Mouse (Mus musculus): Measurements from ENCODE around the gene Apob. TPM values are rescaled to one million over a fixed set of nuclear protein-coding genes. Genes with fewer than 3 reads are reported as not detected.
"Not testable (repeated sequence)": the region's sequence is repeated elsewhere in the genome, so short reads cannot be mapped to it uniquely, and the experiment has no call there.

Gene Apob
- total RNA-seq (2021), result 100 to 1,000 TPM; 260 to 497 TPM
- long read RNA-seq, experiment 1, partial matches to known transcripts, result 3 of 5 reads
- long read RNA-seq, experiment 1, other reads (novel, unspliced or antisense), result 2 of 5 reads
- long read RNA-seq, experiment 2, result 0 reads

- peak; percentile 14 for DNase-seq
Observed at GRCm38 (mm10) chr12:7977466-7978189, at the start of gene Apob. TSS of gene Apob (plus strand) at chr12:7977648.

GRCm38 (mm10) chr12:7932405-7932920 is 45.0 kb upstream of the Apob start:
- DNase-seq, result no peak

GRCm38 (mm10) chr12:7950098-7950745 is 27.2 kb upstream of the Apob start:
- DNase-seq, result no peak

- no peak for DNase-seq
Observed at GRCm38 (mm10) chr12:7958851-7959250, 18.6 kb upstream of the Apob start.

GRCm38 (mm10) chr12:7959310-7959918 is 18.0 kb upstream of the Apob start:
- DNase-seq, result no peak

- DNase-seq, result no peak
Observed at GRCm38 (mm10) chr12:7962314-7962927, 15.0 kb upstream of the Apob start.

- DNase-seq, result no peak
Observed at GRCm38 (mm10) chr12:7967221-7967620, 10.2 kb upstream of the Apob start.

- DNase-seq, result no peak
Observed at GRCm38 (mm10) chr12:7970301-7970700, 7.1 kb upstream of the Apob start.

- DNase-seq, result no peak
Observed at GRCm38 (mm10) chr12:7970817-7971216, 6.6 kb upstream of the Apob start.

GRCm38 (mm10) chr12:7971736-7972135 is 5.7 kb upstream of the Apob start:
- no peak for DNase-seq

- no peak for DNase-seq
Observed at GRCm38 (mm10) chr12:7973773-7974322, 3.6 kb upstream of the Apob start.

GRCm38 (mm10) chr12:7978190-7978884 is 889 bp downstream of the Apob start:
- peak; percentile 78 for DNase-seq

GRCm38 (mm10) chr12:7984411-7984810 is 7.0 kb downstream of the Apob start:
- no peak for DNase-seq

- peak; percentile 75 for DNase-seq
Observed at GRCm38 (mm10) chr12:7990804-7991203, 13.4 kb downstream of the Apob start.

GRCm38 (mm10) chr12:7991570-7991969 is 14.1 kb downstream of the Apob start:
- DNase-seq, result no peak

GRCm38 (mm10) chr12:8020931-8021330 is 43.5 kb downstream of the Apob start:
- DNase-seq, result peak; percentile 6

GRCm38 (mm10) chr12:8029520-8029919 is 52.1 kb downstream of the Apob start:
- no peak for DNase-seq

GRCm38 (mm10) chr12:8030057-8030456 is 52.6 kb downstream of the Apob start:
- DNase-seq, result no peak

- DNase-seq, result not testable (repeated sequence)
Observed at GRCm38 (mm10) chr12:8031169-8031568, 53.7 kb downstream of the Apob start.

- no peak for DNase-seq
Observed at GRCm38 (mm10) chr12:8031595-8032358, 54.3 kb downstream of the Apob start.

GRCm38 (mm10) chr12:8032359-8032755 is 54.9 kb downstream of the Apob start:
- no peak for DNase-seq

All from adrenal gland, postnatal 10 days (tissue).